Mouse (Mus musculus) adrenal gland, postnatal 4 days (tissue): ENCODE measurements at regions not wholly inside any gene's neighbourhood (a gene's known extent, or its start where the extent isn't known, plus 50 kb on each side); places are given as distances from the start of the nearest gene placed in this dataset.

ENCODE experiments used
- DNase-seq, 2 experiments: peaks; one replicate each; pipeline ENCODE4 v3.0.0; 2021 to 2022; ENCODE audit warnings: low spot score in 2 of 2, mixed read lengths in 2 of 2

- DNase-seq, result no peak
Observed at GRCm38 (mm10) chr1:61050346-61050745, 72.6 kb downstream of the Icos start.

- DNase-seq, result no peak
Observed at GRCm38 (mm10) chr1:61053676-61054075, 75.9 kb downstream of the Icos start.

GRCm38 (mm10) chr1:61054391-61054790 is 76.7 kb downstream of the Icos start:
- no peak for DNase-seq

GRCm38 (mm10) chr1:61055176-61055575 is 77.4 kb downstream of the Icos start:
- peak; percentile 13 to 21 for DNase-seq

- DNase-seq, result no peak
Observed at GRCm38 (mm10) chr1:61059910-61060536, 82.3 kb downstream of the Icos start.

- no peak for DNase-seq
Observed at GRCm38 (mm10) chr1:61061892-61062460, 84.2 kb downstream of the Icos start.

- DNase-seq, result no peak
Observed at GRCm38 (mm10) chr1:61068112-61068511, 90.4 kb downstream of the Icos start.

GRCm38 (mm10) chr1:61074127-61074526 is 96.4 kb downstream of the Icos start:
- DNase-seq, result no peak

- no peak for DNase-seq
Observed at GRCm38 (mm10) chr1:61075335-61075734, 97.6 kb downstream of the Icos start.

GRCm38 (mm10) chr1:61084732-61085131 is 107.0 kb downstream of the Icos start:
- DNase-seq, result no peak

- no peak for DNase-seq
Observed at GRCm38 (mm10) chr1:61086811-61087210, 109.1 kb downstream of the Icos start.

- no peak for DNase-seq
Observed at GRCm38 (mm10) chr1:61090801-61091200, 113.1 kb downstream of the Icos start.

- DNase-seq, result no peak
Observed at GRCm38 (mm10) chr1:61095481-61096165, 117.9 kb downstream of the Icos start.

GRCm38 (mm10) chr1:61099341-61099740 is 121.6 kb downstream of the Icos start:
- DNase-seq, result no peak

- no peak for DNase-seq
Observed at GRCm38 (mm10) chr1:61101679-61102078, 124.0 kb downstream of the Icos start.

- DNase-seq, result no peak
Observed at GRCm38 (mm10) chr1:61102346-61102745, 124.6 kb downstream of the Icos start.

GRCm38 (mm10) chr1:61103581-61103980 is 125.9 kb downstream of the Icos start:
- no peak for DNase-seq

- DNase-seq, result no peak
Observed at GRCm38 (mm10) chr1:61111731-61112309, 134.1 kb downstream of the Icos start.

- no peak for DNase-seq
Observed at GRCm38 (mm10) chr1:61117535-61117934, 139.8 kb downstream of the Icos start.

GRCm38 (mm10) chr1:61118071-61118470 is 140.3 kb downstream of the Icos start:
- DNase-seq, result no peak

GRCm38 (mm10) chr1:61121480-61121879 is 143.8 kb downstream of the Icos start:
- no peak for DNase-seq

- no peak for DNase-seq
Observed at GRCm38 (mm10) chr1:61125127-61125526, 147.4 kb downstream of the Icos start.
